Comparison of ENCODE assay signal across 40 mouse cellular contexts in genomic region chr9:20835431-20835954, GRCm38 (mm10). TPM values are rescaled to one million over a fixed set of nuclear protein-coding genes. Genes with fewer than 3 reads are reported as not detected.
"Had no signal": no experiment of that assay in that cellular context is flagged by ENCODE, and none has a peak within 500 bp of the region (broad histone marks: within the 10 kb centered on the region; RNA-seq: fewer than 3 reads in every experiment).

No protein-coding gene starts in this region.

RNA-seq across cellular contexts. Expression of gene Rdh8, which starts 17.2 kb away (rescaled TPM):
- total RNA-seq: left cerebral cortex, postnatal 10 days; left cerebral cortex, postnatal 14 days; left cerebral cortex, postnatal 25 days; left cerebral cortex, postnatal 36 days; left cerebral cortex, postnatal 4 days; liver, adult 2 months; megakaryocyte progenitor cell, adult 5-6 weeks; megakaryocyte, adult 5-6 weeks; megakaryocyte-erythroid progenitor cell, adult 5-6 weeks; midbrain, postnatal 0 days; monocyte, adult 5-6 weeks had no signal
- polyA plus RNA-seq: limb, embryonic 10.5 days; limb, embryonic 11.5 days; limb, embryonic 12.5 days; limb, embryonic 13.5 days; limb, embryonic 14.5 days; limb, embryonic 15.5 days; liver, adult 2 months; liver, embryonic 11.5 days; liver, embryonic 12.5 days; liver, embryonic 13.5 days; liver, embryonic 14.5 days; liver, embryonic 15.5 days; liver, embryonic 16.5 days; liver, postnatal 0 days; lung, adult 2 months; lung, embryonic 14.5 days; lung, embryonic 15.5 days; lung, embryonic 16.5 days; lung, postnatal 0 days; macrophage; midbrain, embryonic 10.5 days; midbrain, embryonic 11.5 days; midbrain, embryonic 12.5 days; midbrain, embryonic 13.5 days; midbrain, embryonic 14.5 days; midbrain, embryonic 15.5 days; midbrain, embryonic 16.5 days; midbrain, postnatal 0 days; myocyte; neural tube, embryonic 11.5 days; neural tube, embryonic 12.5 days had no signal

RNA-seq across cellular contexts. Expression of gene Col5a3, which starts 20.6 kb away (rescaled TPM):
- total RNA-seq: megakaryocyte-erythroid progenitor cell, adult 5-6 weeks; monocyte, adult 5-6 weeks had no signal
- polyA plus RNA-seq: macrophage had no signal
